Mouse (Mus musculus): ENCODE measurements around the gene Tcp10c.
"Not testable (repeated sequence)": the region's sequence is repeated elsewhere in the genome, so short reads cannot be mapped to it uniquely, and the experiment has no call there.

Gene Tcp10c

GRCm38 (mm10) chr17:13391020-13391419 lies 36.6 kb downstream of the Tcp10c start:
- DNase-seq (ENCODE audit: low spot score): not testable (repeated sequence)

DNA sequence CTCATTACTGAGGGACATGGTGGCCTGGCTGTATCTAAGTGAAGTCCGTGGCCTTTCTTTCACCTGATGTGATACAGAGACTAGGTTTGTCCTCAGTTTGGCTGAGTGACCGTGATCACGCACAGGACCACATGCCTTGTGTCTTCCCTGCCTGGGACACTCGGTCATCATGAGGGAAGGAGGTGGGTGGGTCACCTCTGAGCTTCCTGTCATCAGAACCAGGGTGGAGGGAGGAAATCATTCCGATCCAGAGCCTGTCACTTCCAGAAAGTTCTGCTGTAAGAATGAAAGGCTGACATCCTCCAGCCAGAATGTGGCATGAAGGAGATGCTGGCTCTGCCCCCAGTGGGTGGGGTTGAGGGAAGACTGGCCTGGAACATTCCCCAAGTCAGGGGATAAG lies 45.6 kb downstream of the Tcp10c start:
- not testable (repeated sequence) for DNase-seq (ENCODE audit: low spot score)

DNA sequence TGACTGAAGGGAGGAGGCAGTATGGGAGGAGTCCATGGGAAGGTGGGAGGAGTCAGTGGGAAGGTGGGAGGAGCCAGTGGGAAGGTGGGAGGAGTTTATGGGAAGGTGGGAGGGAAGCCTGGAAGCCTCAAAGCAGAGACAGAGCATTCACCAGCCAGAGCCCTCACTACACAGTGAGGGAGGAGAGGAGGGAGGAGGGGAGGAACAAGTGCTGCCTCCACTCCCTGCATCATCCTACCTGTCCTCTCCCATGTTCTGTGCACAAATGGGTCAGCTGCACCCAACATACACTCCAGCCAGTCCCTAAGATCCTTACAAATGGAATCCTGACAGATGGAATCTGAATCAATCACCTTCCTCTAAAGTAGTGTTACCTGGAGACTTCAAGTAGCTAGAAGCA lies 47.7 kb downstream of the Tcp10c start:
- not testable (repeated sequence) for DNase-seq (ENCODE audit: low spot score)

GRCm38 (mm10) chr17:13403527-13404131 lies 49.3 kb downstream of the Tcp10c start:
- not testable (repeated sequence) for DNase-seq (ENCODE audit: low spot score)

DNA sequence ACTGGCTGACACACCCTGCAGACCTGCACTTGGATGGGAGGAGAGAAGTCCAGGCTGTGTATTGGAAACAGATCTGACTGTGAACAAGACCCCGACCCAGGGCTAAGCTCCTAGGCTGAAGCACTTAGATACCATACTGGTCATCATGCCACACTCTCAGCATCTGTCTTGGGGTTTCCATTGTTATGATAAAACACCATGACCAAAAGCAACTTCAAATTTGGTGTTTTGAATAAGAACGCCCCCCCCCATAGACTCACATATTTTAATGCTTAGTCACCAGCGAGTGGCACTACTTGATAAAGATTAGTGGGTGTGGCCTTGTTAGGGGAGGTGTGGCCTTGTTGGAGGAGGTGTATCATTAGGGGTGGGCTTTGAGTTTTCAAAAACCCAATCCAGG lies 51.7 kb downstream of the Tcp10c start:
- not testable (repeated sequence) for DNase-seq (ENCODE audit: low spot score)

DNA sequence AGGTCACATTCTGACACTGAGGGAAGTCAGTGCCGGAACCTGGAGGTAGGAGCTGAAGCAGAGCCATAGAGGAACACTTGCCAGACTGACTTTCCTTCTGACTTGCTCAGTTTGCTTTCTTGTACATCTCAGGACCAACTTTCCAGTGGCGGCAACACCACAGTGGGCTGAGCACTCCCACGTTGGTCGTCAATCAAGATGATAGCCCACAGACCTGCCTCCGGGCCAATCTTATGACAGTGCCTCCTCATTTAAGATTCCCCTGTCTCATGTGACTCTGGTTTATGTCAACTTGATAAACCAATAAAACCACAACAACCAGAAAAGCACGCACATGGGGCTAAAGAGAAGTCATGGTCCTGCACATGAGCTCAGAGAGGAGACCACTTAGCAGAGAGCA lies 52.3 kb downstream of the Tcp10c start:
- not testable (repeated sequence) for DNase-seq (ENCODE audit: low spot score)

DNA sequence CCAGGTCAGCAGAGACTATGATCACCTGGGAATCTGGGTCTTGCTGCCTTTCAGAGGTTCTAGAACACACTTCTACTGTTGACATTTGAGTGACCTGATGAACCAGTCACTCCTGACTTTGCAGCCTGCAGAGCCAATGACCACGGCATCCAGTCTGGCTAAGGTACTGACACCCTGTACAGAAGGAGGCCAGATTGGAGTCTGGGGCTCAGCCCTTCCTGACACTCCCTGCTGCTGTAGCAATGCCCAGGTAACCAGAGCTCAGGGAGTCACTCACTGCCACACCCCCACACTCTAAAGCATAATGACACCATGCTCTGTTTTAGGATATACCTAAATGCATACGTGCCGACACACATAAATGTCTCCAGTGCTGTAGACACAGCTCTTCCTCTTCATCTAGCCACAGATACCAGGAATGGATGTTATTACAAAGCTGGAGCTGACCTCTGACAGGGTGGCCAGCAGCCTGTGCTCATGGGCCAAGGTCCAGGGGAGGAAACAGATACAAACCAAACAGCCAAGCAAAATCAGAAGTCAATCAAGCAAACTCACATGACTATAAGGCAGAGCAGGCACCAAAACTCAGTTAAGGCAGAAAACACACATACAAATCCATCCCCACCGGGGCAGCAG lies 53.4 kb downstream of the Tcp10c start:
- DNase-seq (ENCODE audit: low spot score): not testable (repeated sequence)

- not testable (repeated sequence) for DNase-seq (ENCODE audit: low spot score)
Observed at GRCm38 (mm10) chr17:13408257-13408633, 53.9 kb downstream of the Tcp10c start.

DNA sequence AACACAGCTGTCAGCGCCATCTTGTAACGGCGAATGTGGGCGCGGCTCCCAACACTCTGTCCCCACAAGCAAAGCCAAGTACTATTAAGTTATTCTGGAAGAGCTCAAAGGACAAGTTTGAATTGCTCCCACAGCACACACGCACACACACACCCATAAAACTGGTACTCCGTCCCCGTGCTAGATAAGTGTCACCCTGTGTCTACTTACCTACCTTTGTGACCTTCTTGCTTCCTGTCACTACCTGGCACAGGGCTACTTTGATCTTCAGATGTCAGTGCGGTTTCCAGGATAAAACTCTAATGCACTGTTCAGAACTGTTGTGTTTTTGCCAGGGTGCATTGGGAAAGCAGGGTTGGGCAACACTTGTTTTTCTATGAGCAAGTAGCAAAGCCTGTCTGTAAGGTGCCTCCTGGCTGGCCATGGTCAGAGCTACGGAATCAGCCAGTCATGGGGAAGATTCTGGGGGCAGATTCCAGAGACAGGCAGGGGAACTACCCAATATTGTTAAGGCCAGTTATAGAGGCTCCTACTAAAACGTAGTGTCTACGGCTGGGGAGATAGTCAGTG lies 66.7 kb downstream of the Tcp10c start:
- DNase-seq (ENCODE audit: low spot score): not testable (repeated sequence)

DNA sequence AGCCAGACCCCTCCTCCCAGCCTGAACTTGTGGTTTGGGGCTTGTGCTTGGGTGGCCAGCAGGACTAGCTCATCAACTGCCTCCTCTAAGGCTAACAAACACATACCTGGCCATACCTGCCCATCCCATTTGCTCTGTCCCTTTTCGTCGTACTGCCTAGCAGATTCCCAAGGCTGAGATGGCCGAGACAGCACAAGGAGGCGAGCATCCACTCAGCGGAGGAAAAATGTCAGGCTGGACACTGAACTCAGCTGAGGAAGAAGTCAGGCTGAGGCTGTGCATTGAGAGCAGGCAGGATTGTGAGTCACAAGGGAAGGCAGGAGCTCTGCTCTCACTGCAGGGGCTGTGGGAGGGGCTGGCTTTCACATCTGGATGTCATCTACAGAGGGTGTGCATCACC lies 68.3 kb downstream of the Tcp10c start:
- DNase-seq (ENCODE audit: low spot score): not testable (repeated sequence)

DNA sequence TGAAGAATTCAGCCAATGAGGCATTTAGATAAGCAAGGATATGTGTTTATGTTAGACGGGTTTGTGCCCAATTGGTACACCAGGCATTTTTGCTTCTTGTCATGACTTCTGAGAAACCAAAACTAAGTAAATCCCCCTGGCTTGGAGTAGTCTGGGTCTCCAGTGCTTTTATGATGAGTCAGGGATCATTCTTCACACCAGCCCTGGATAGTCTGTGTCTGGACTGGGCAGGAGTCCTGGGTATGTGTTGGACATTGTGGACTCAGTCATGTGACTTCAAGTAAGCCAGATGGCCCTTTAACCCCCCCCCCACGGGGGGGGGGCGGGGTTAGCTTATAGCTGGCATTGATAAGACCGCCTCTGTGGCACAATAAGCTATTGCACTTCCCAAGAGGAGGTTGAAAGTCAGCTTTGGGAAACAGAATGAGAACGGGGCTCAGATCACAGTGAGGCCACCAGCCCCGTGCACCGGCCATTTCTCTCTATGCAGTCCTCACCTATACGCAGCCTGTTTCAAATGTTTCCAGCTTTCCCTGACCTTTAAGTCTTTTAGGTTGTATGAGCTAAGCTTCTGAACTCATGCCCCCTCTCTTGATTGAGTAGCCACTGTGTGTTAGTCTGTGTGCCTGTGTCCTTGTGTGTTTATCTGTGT lies 69.1 kb downstream of the Tcp10c start:
- not testable (repeated sequence) for DNase-seq (ENCODE audit: low spot score)

DNA sequence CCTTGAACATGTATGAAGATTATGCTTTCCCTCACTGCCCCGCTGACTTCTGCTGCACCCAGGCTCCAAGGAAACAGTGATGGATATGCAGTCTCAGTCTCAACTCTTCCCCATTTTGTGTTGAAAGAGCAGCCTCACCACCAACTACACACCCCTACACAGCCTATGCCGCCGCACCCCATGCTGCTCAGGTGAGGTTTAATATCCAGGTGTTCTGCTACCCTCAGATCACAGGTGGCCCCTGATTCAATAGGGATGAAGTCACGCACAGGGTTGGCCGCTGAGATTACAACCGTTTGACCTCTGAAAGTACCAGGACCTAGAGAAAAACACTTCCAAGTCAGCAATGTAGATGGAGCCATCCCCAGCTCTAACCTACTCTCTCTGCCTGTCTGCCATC lies 69.9 kb downstream of the Tcp10c start:
- DNase-seq (ENCODE audit: low spot score): not testable (repeated sequence)

DNA sequence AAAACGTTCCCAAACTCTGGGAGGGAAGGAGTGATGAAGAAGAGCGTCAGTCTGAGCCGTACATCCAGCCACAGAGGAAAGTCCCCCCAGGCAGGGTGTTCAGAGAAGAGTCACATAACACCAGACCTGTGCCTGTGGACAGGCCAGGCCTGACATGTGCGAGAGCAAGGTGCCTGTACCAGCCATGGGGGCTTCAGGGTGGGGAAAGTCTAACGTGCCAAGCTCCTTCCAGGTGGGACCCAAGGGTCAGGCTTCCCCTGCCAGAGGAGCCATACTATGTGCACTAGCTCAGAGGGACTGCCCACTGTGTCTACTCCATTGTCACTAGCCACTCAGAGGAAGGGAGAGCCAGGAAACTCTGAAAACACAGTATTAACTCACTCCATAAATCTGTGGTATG lies 71.3 kb downstream of the Tcp10c start:
- DNase-seq (ENCODE audit: low spot score): not testable (repeated sequence)

DNA sequence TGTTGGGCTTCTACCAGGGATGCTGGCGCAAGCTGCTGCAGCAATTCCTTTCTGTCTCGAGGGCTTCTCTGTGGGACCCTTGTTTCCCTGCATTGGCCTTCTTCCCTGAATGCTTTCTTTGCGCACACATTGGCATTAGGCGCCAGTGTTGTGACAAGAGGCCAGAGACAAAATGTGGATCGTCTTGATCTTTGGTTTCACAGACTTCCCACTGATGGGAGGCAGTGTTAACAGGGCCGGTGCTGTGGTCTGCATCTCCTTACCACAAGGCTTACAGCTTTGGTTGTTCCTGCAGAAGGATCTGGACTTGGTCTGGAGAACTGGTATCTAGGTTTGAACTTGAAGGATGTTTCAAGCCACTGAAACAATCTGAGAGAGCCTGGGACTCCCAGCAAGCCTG lies 72.1 kb downstream of the Tcp10c start:
- DNase-seq (ENCODE audit: low spot score): not testable (repeated sequence)

All from layer of hippocampus, adult 11-12 months (tissue).